Mouse (Mus musculus) kidney, postnatal 0 days (tissue): ENCODE measurements at regions not wholly inside any gene's neighbourhood (a gene's known extent, or its start where the extent isn't known, plus 50 kb on each side); places are given as distances from the start of the nearest gene placed in this dataset.

Experiments
- ATAC-seq: fragments of 200-750 bp; cut with Nextera tagmentation; replicated peaks from 2 replicates; pipeline ENCODE4 v1.8.0; 2017; ENCODE audit warnings: low read depth, moderate number of reproducible peaks, moderate TSS enrichment, moderate library complexity; ENCODE audit not compliant: low FRiP score
- DNase-seq: peaks from one replicate; pipeline ENCODE4 v3.0.0-alpha.2; 2016; ENCODE audit warnings: low spot score
- H3K27ac ChIP-seq: fragments of 300-500 bp; sonication (generic); 2 replicates; pipeline ENCODE4 v1.5.1; 2014; ENCODE audit warnings: mild to moderate bottlenecking
- H3K27me3 ChIP-seq: fragments of 300-500 bp; sonication (generic); 2 replicates; pipeline ENCODE4 v1.6.1; 2014; ENCODE audit warnings: low read length, mixed read lengths; ENCODE audit not compliant: insufficient read depth
- H3K36me3 ChIP-seq: fragments of 300-500 bp; sonication (generic); 2 replicates; pipeline ENCODE4 v1.6.1; 2014; ENCODE audit warnings: low read length, mixed read lengths; ENCODE audit not compliant: insufficient read depth
- H3K4me1 ChIP-seq: fragments of 300-500 bp; sonication (generic); replicated peaks from 2 replicates; pipeline ENCODE4 v1.6.1; 2014; ENCODE audit warnings: antibody characterized with exemption, low read length, mixed read lengths; ENCODE audit not compliant: insufficient read depth
- H3K4me2 ChIP-seq: fragments of 300-500 bp; sonication (generic); 2 replicates; pipeline ENCODE4 v1.6.1; 2014; ENCODE audit warnings: mild to moderate bottlenecking, low read length, moderate library complexity, mixed read lengths
- H3K4me3 ChIP-seq: fragments of 300-500 bp; sonication (generic); replicated peaks from 2 replicates; pipeline ENCODE4 v1.5.1; 2014; ENCODE audit warnings: low read depth, low read length
- H3K9ac ChIP-seq: fragments of 300-500 bp; sonication (generic); 2 replicates; pipeline ENCODE4 v1.6.1; 2014; ENCODE audit warnings: low read depth, low read length
- H3K9me3 ChIP-seq: fragments of 300-500 bp; sonication (generic); replicated peaks from 2 replicates; pipeline ENCODE4 v1.6.1; 2016; ENCODE audit warnings: low read length, inconsistent platforms, mixed read lengths
- CTCF ChIP-seq: IDR thresholded peaks from 2 replicates; pipeline ENCODE4 v1.5.1; 2016; ENCODE audit warnings: antibody characterized with exemption, low read depth, mild to moderate bottlenecking, moderate library complexity
- WGBS: fragments of 180-500 bp; shearing (Covaris S2); extraction: QIAGEN DNeasy Blood & Tissue Kit; methylation state at CpG from one replicate; pipeline ENCODE4 v1.1.7; 2014; 5-methylcytosine and 5-hydroxymethylcytosine counted together

DNA sequence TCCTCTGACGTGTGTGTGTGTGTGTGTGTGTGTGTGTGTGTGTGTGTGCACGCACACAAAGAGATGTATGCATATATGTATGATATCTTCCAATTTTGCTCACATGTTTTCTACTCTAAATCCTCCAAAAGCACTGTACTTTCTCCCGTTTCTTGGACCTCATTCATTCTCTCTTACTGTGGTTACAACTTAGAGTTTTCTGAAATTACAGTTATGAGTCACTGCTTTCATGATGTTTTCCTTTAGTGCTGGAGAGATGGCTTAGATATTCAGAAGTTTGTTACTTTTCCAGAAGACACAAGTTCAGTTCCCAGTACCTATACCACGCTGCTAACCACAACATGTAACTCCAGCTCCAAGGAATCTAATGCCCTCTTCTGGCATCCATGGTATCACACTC lies 56.5 kb upstream of the Slc35f5 start:
- no peak overlapping the region for H3K27ac ChIP-seq
- no peak overlapping the region for H3K4me2 ChIP-seq
- DNase-seq = no peak
- WGBS = 87% methylated on average over 4 of the region's 4 CpGs
- H3K4me3 ChIP-seq = no peak overlapping the region
- H3K27me3 ChIP-seq = no peaks in the 10 kb centered on the region
- no peak for ATAC-seq
- H3K9ac ChIP-seq = no peak overlapping the region
- no peaks in the 10 kb centered on the region for H3K36me3 ChIP-seq
- H3K4me1 ChIP-seq = no peaks in the 10 kb centered on the region
- H3K9me3 ChIP-seq = no peaks in the 10 kb centered on the region
- TF ChIP-seq CTCF = no peak

DNA sequence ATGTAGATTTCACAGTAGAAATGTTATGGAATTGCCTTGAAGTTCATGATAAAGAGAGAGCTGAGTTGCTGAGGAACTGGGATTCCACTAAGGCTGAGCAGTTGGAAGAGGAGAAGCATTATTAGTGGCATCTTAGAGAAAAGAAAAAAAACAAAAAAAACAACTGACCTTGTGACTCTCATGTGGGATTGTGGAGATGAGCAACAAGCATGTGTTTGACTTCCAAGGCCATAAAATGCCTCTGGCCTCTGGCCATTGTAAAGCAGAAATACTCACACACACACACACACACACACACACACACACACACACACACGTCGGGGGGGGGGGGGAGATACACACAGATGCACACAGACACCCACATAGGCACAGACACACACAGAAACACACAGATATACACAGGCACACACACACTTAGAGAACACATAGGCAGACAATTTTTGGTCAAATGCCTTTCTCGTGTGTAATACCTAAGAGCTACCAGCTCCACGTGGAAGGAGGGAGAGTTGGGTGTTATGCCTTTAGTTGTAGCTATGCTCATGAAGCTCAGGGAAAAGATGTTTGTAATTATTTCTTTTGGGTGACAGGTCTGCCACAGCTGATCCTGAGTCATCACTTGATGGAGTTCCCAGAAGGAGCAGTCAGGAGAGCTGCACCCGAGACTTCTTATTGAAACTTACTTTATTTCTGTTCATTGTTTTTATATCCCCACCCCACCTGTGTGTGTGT lies 52.4 kb upstream of the Slc35f5 start:
- DNase-seq (no peak), ATAC-seq (no peak)
- WGBS = 77% methylated on average over 3 of the region's 5 CpGs
- H3K27me3 ChIP-seq = no peaks in the 10 kb centered on the region
- no peak for TF ChIP-seq CTCF
- no peaks in the 10 kb centered on the region for H3K9me3 ChIP-seq
- H3K36me3 ChIP-seq = no peaks in the 10 kb centered on the region
- H3K9ac ChIP-seq = no peak overlapping the region
- H3K27ac ChIP-seq = no peak overlapping the region
- no peak overlapping the region for H3K4me2 ChIP-seq
- H3K4me3 ChIP-seq = no peak overlapping the region
- H3K4me1 ChIP-seq = no peaks in the 10 kb centered on the region

- Histone ChIP-seq H3K27me3 (no peaks in the 10 kb centered on the region), H3K27ac (no peak overlapping the region), H3K9ac (no peak overlapping the region), H3K4me2 (no peak overlapping the region), H3K4me1 (no peaks in the 10 kb centered on the region), H3K36me3 (no peaks in the 10 kb centered on the region), H3K9me3 (no peaks in the 10 kb centered on the region), H3K4me3 (no peak overlapping the region)
- 61% methylated on average over 5 of the region's 5 CpGs for WGBS
- DNase-seq (peak; percentile 8), ATAC-seq (peak; percentile 40; the same call in 1 of the 2 replicates)
- peak; percentile 23; the same call in 1 of the 2 replicates for TF ChIP-seq CTCF
Observed at GRCm38 (mm10) chr1:125508594-125509257, 51.7 kb upstream of the Slc35f5 start.
